Mouse (Mus musculus) myocyte (in vitro differentiated cells): Measurements from ENCODE around the gene Neu1. TPM values are rescaled to one million over a fixed set of nuclear protein-coding genes. Genes with fewer than 3 reads are reported as not detected.
A peak's percentile ranks its signal among the peaks of the same experiment; 100 is the strongest.

Experiments used
- H3K27me3 ChIP-seq: one replicate; pipeline ENCODE4 v1.6.1; 2011; ENCODE audit not compliant: control insufficient read depth, insufficient read depth, insufficient read length
- H3K36me3 ChIP-seq: one replicate; pipeline ENCODE4 v1.6.1; 2011; ENCODE audit not compliant: control insufficient read depth, insufficient read depth
- H3K4me2 ChIP-seq: one replicate; pipeline ENCODE4 v1.6.1; 2011; ENCODE audit warnings: low read depth, control low read depth
- H3K4me3 ChIP-seq: one replicate; pipeline ENCODE4 v1.5.1; 2011; ENCODE audit warnings: mild to moderate bottlenecking, control low read depth, moderate library complexity
- H3K79me2 ChIP-seq: one replicate; pipeline ENCODE4 v1.6.1; 2011; ENCODE audit not compliant: control insufficient read depth, insufficient read depth
- H3ac ChIP-seq: one replicate; pipeline ENCODE4 v1.6.1; 2011; ENCODE audit not compliant: control insufficient read depth, insufficient read length
- CEBPB ChIP-seq: IDR thresholded peaks from 2 replicates; pipeline ENCODE4 v1.6.1; 2011; ENCODE audit warnings: mild to moderate bottlenecking, moderate library complexity; ENCODE audit not compliant: poor library complexity, insufficient read depth, severe bottlenecking
- E2F4 ChIP-seq: IDR thresholded peaks from one replicate; pipeline ENCODE4 v1.6.1; 2011; ENCODE audit warnings: mild to moderate bottlenecking, control low read depth, moderate library complexity; ENCODE audit not compliant: insufficient read depth
- MAX ChIP-seq: IDR thresholded peaks from one replicate; pipeline ENCODE4 v1.6.1; 2011; ENCODE audit warnings: low read depth, mild to moderate bottlenecking, control low read depth
- MYOD1 ChIP-seq, 3 experiments: IDR thresholded peaks; one replicate each; pipeline ENCODE4 v1.6.1; 2011; ENCODE audit warnings: control low read depth in 2 of 3, low read depth in 2 of 3, mild to moderate bottlenecking in 2 of 3, moderate library complexity in 1 of 3; ENCODE audit not compliant: insufficient read length in 2 of 3, control insufficient read depth in 1 of 3
- MYOG ChIP-seq, 3 experiments: IDR thresholded peaks; one replicate each; pipeline ENCODE4 v1.6.1; 2011; ENCODE audit warnings: control low read depth in 2 of 3, low read depth in 2 of 3, mild to moderate bottlenecking in 2 of 3; ENCODE audit not compliant: insufficient read length in 2 of 3, control insufficient read depth in 1 of 3, insufficient read depth in 1 of 3
- POLR2A ChIP-seq: IDR thresholded peaks from one replicate; pipeline ENCODE4 v1.6.1; 2011; ENCODE audit warnings: low read depth, mild to moderate bottlenecking, control low read depth, moderate library complexity; ENCODE audit not compliant: insufficient read length
- POLR2AphosphoS2 ChIP-seq: IDR thresholded peaks from one replicate; pipeline ENCODE4 v1.6.1; 2011; ENCODE audit warnings: low read depth, control low read depth; ENCODE audit not compliant: insufficient read length
- REST ChIP-seq: IDR thresholded peaks from one replicate; pipeline ENCODE4 v1.6.1; 2011; ENCODE audit warnings: mild to moderate bottlenecking, control low read depth, moderate library complexity; ENCODE audit not compliant: insufficient read depth, insufficient read length
- SRF ChIP-seq: IDR thresholded peaks from one replicate; pipeline ENCODE4 v1.6.1; 2011; ENCODE audit warnings: low read depth; ENCODE audit not compliant: control insufficient read depth, insufficient read length
- TCF12 ChIP-seq: IDR thresholded peaks from one replicate; pipeline ENCODE4 v1.6.1; 2011; ENCODE audit warnings: mild to moderate bottlenecking, control low read depth; ENCODE audit not compliant: poor library complexity, insufficient read depth, severe bottlenecking
- TCF3 ChIP-seq: IDR thresholded peaks from one replicate; pipeline ENCODE4 v1.6.1; 2011; ENCODE audit warnings: low read depth, control low read depth; ENCODE audit not compliant: insufficient read length
- USF1 ChIP-seq: IDR thresholded peaks from one replicate; pipeline ENCODE4 v1.6.1; 2011; ENCODE audit warnings: low read depth, mild to moderate bottlenecking, control low read depth, moderate library complexity
- polyA plus RNA-seq: library from polyadenylated mRNA; unstranded; fragments of >200 nt; fragmentation: generic; extraction: Trizol; gene quantifications from one replicate; pipeline ENCODE4 v1.2.1, GENCODE M21; 2012; ENCODE audit warnings: missing spikeins

Gene Neu1
- polyA plus RNA-seq, 1 experiment, result 30.1 TPM

DNA sequence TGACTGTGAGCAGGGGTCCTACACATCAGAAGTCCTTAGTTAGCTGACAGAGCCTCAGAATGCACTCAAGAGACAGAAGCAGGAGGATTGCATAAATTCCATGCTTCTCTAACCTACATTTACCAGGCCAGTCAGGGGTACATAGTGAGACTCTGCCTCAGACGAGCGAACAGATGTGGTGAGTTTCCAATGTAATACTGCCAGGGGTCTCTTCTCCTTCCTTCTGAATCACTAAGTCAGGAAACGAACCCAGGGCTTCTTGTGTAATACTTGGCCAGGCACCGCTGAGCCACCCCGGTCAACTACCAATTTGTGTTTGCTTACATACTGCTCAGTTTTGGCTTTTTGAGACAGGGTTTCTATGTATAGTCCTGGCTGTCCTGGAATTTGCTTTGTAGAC lies 43.1 kb upstream of the Neu1 start:
- TF ChIP-seq CEBPB, result no peak
- TF ChIP-seq POLR2A, result no peak
- no peak for TF ChIP-seq REST
- TF ChIP-seq MYOD1 (IDR thresholded peaks at IDR 0.05; ENCODE audit: control insufficient read depth in 1 of 3, insufficient read length in 2 of 3, low read depth in 2 of 3), result no peak
- TF ChIP-seq TCF12, result no peak
- TF ChIP-seq SRF, result no peak
- no peak for TF ChIP-seq USF1
- TF ChIP-seq MAX, result no peak
- no peak for TF ChIP-seq POLR2AphosphoS2
- no peak for TF ChIP-seq E2F4
- no peak for TF ChIP-seq TCF3
- TF ChIP-seq MYOG (IDR thresholded peaks at IDR 0.05; ENCODE audit: control insufficient read depth in 1 of 3, insufficient read depth in 1 of 3, insufficient read length in 2 of 3, low read depth in 2 of 3), result no peak
- H3K27me3 ChIP-seq, result no peaks in the 10 kb centered on the region
- H3K79me2 ChIP-seq, result no peaks in the 10 kb centered on the region
- no peak overlapping the region for H3ac ChIP-seq
- H3K36me3 ChIP-seq, result no peaks in the 10 kb centered on the region
- H3K4me3 ChIP-seq, result no peak overlapping the region
- H3K4me2 ChIP-seq, result no peak overlapping the region

DNA sequence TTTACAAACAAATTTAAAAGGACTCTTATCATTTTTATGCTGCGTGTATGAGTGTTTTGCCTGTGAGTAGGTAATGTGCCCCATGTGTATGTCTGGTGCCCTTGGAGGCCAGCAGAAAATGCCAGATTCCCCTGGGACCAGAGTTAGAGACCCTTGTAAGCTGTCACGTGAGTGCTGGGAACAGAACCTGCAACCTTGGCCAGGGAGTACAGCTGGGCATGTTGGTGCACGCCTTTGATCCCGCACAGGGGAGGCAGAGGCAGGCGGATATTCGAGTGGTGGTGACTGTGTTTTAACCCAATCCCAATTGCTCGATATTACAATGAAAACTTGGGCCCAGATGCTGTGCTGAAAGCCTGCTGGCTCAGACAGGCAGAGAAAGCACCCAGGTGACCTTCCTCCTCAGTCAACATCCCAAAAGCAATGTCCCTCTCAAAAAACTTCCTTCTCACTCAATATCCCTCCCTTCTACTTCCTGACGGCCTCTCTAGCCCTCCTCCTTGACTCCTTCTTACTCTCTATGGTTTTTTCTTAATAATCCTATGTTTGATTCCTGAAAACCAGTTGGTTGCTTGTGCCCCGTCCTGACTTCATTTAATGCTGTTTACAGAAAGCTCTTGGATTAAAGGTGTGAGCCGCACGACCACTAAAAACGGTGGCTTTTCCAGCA lies 40.8 kb upstream of the Neu1 start:
- Histone ChIP-seq H3K4me2 (no peak overlapping the region), H3ac (no peak overlapping the region), H3K79me2 (no peaks in the 10 kb centered on the region), H3K36me3 (no peaks in the 10 kb centered on the region), H3K4me3 (no peak overlapping the region), H3K27me3 (no peaks in the 10 kb centered on the region)
- no peak for TF ChIP-seq E2F4
- TF ChIP-seq SRF, result no peak
- TF ChIP-seq USF1, result no peak
- TF ChIP-seq MYOG (IDR thresholded peaks at IDR 0.05; ENCODE audit: control insufficient read depth in 1 of 3, insufficient read depth in 1 of 3, insufficient read length in 2 of 3, low read depth in 2 of 3), result no peak
- no peak for TF ChIP-seq POLR2AphosphoS2
- no peak for TF ChIP-seq MAX
- TF ChIP-seq TCF3, result no peak
- TF ChIP-seq REST, result no peak
- TF ChIP-seq POLR2A, result no peak
- no peak for TF ChIP-seq CEBPB

DNA sequence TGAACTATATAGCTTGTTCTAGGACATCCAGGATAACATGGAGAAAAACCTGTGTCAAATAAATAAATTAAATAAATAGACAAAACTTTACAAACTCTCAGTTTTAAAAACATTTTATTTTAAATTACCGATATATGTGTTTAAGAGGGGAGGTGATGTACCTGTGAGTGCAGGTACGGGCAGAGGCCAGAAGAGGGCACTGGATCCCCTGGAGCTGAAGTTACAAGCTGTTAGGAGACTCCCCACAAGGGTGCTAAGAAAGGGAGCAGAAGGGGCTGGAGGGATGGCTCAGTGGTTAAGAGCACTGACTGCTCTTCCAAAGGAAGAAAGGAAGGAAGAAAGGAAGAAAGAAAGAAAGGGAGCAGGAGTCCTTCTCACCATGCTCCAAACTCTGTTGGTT lies 39.7 kb upstream of the Neu1 start:
- H3K36me3 ChIP-seq, result no peaks in the 10 kb centered on the region
- no peak overlapping the region for H3K4me2 ChIP-seq
- no peak overlapping the region for H3K4me3 ChIP-seq
- H3K79me2 ChIP-seq, result no peaks in the 10 kb centered on the region
- H3K27me3 ChIP-seq, result no peaks in the 10 kb centered on the region
- H3ac ChIP-seq, result no peak overlapping the region
- TF ChIP-seq USF1, result no peak
- no peak for TF ChIP-seq SRF
- no peak for TF ChIP-seq CEBPB
- TF ChIP-seq MYOD1 (IDR thresholded peaks at IDR 0.05; ENCODE audit: control insufficient read depth in 1 of 3, insufficient read length in 2 of 3, low read depth in 2 of 3), result no peak
- TF ChIP-seq MYOG (IDR thresholded peaks at IDR 0.05; ENCODE audit: control insufficient read depth in 1 of 3, insufficient read depth in 1 of 3, insufficient read length in 2 of 3, low read depth in 2 of 3), result no peak
- TF ChIP-seq REST, result no peak
- no peak for TF ChIP-seq TCF3
- no peak for TF ChIP-seq MAX
- TF ChIP-seq POLR2AphosphoS2, result no peak
- no peak for TF ChIP-seq E2F4
- TF ChIP-seq POLR2A, result no peak
- no peak for TF ChIP-seq TCF12

DNA sequence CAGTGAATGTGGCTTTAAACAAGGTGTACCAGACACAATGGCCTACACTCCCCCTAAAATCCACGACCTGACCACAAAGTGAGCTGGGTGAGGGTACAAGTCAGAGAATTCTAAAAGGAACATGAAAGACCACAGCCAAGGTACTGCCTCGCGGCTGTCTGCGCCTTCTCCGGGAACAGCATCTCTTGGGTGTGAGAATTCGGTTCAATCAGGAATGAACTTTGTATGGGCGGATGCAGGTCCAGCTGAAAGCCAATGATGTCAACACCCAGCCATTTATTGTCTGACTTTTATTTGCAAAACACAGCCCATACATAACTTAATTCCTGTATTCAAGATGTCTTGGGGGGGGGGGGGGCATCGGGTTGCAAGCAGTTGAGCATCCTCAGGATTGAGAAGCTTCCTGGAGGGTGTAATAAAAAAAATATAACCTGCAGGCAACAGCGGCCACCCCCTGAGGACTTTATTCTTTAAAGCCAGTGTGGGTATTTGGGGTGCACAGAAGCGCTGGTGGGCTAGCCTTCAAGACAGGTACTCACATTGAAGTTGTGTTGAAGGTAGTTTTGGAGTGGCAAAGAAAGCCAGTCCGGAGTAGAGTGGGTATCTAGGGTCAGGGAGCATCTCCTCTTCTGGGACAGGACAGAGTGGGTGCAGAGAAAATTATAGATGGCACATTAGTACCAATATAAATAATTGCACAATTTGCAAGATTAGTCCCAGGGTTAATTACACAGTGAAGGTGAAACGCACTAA lies 37.8 kb upstream of the Neu1 start:
- no peaks in the 10 kb centered on the region for H3K79me2 ChIP-seq
- TF ChIP-seq TCF12, result no peak
- no peak for TF ChIP-seq USF1
- no peak for TF ChIP-seq POLR2A
- no peak for TF ChIP-seq REST
- TF ChIP-seq MYOG (IDR thresholded peaks at IDR 0.05; ENCODE audit: control insufficient read depth in 1 of 3, insufficient read depth in 1 of 3, insufficient read length in 2 of 3, low read depth in 2 of 3), result no peak
- no peak for TF ChIP-seq SRF
- no peak for TF ChIP-seq CEBPB
- no peak for TF ChIP-seq E2F4
- TF ChIP-seq MYOD1 (IDR thresholded peaks at IDR 0.05; ENCODE audit: control insufficient read depth in 1 of 3, insufficient read length in 2 of 3, low read depth in 2 of 3), result no peak
- no peak for TF ChIP-seq TCF3
- no peak for TF ChIP-seq MAX
- TF ChIP-seq POLR2AphosphoS2, result no peak
- peak overlapping the region; percentile 48 for H3ac ChIP-seq
- H3K27me3 ChIP-seq, result no peaks in the 10 kb centered on the region
- H3K4me2 ChIP-seq, result peak overlapping the region; percentile 66
- H3K36me3 ChIP-seq, result no peaks in the 10 kb centered on the region
- H3K4me3 ChIP-seq, result peak overlapping the region; percentile 29
